Mouse (Mus musculus) heart, embryonic 12.5 days (tissue): ENCODE data around the gene Sc5d. TPM values are rescaled to one million over a fixed set of nuclear protein-coding genes. Genes with fewer than 3 reads are reported as not detected.
A peak's percentile ranks its signal among the peaks of the same experiment; 100 is the strongest.

Experiments
- ATAC-seq: fragments of 200-750 bp; cut with Nextera tagmentation; 2 replicates; pipeline ENCODE4 v1.8.0; 2017; ENCODE audit warnings: moderate TSS enrichment, moderate library complexity; ENCODE audit not compliant: insufficient number of reproducible peaks, low FRiP score
- H3K27ac ChIP-seq: fragments of 300-500 bp; sonication (generic); 2 replicates; pipeline ENCODE4 v1.5.1; 2016; ENCODE audit warnings: mild to moderate bottlenecking, moderate library complexity; ENCODE audit not compliant: poor library complexity, severe bottlenecking
- H3K27me3 ChIP-seq: fragments of 300-500 bp; sonication (generic); replicated peaks from 2 replicates; pipeline ENCODE4 v1.6.1; 2016; ENCODE audit warnings: mild to moderate bottlenecking, moderate library complexity
- H3K36me3 ChIP-seq: fragments of 300-500 bp; sonication (generic); 2 replicates; pipeline ENCODE4 v1.6.1; 2016; ENCODE audit warnings: mild to moderate bottlenecking, moderate library complexity
- H3K4me1 ChIP-seq: fragments of 300-500 bp; sonication (generic); replicated peaks from 2 replicates; pipeline ENCODE4 v1.6.1; 2016; ENCODE audit warnings: mild to moderate bottlenecking
- H3K4me2 ChIP-seq: fragments of 300-500 bp; sonication (generic); 2 replicates; pipeline ENCODE4 v1.6.1; 2016; ENCODE audit warnings: mild to moderate bottlenecking, moderate library complexity
- H3K4me3 ChIP-seq: fragments of 300-500 bp; sonication (generic); 2 replicates; pipeline ENCODE4 v1.5.1; 2016; ENCODE audit warnings: mild to moderate bottlenecking
- H3K9ac ChIP-seq: fragments of 300-500 bp; sonication (generic); 2 replicates; pipeline ENCODE4 v1.6.1; 2016; ENCODE audit warnings: mild to moderate bottlenecking, moderate library complexity
- H3K9me3 ChIP-seq: fragments of 300-500 bp; sonication (generic); replicated peaks from 2 replicates; pipeline ENCODE4 v1.6.1; 2016; ENCODE audit warnings: mild to moderate bottlenecking, moderate library complexity
- WGBS: fragments of 180-500 bp; shearing (Covaris S2); methylation state at CpG from one replicate; pipeline ENCODE4 v1.1.7; 2016; 5-methylcytosine and 5-hydroxymethylcytosine counted together
- polyA plus RNA-seq: library from polyadenylated mRNA; unstranded; fragments of >200 nt; fragmentation: Nextera tagmentation; extraction: Ambion mirVana; gene quantifications from 2 replicates; pipeline ENCODE4 v1.2.1, GENCODE M21; 2016

Sc5d gene
- polyA plus RNA-seq, 1 experiment from 2014 or later = 42.7 TPM

DNA sequence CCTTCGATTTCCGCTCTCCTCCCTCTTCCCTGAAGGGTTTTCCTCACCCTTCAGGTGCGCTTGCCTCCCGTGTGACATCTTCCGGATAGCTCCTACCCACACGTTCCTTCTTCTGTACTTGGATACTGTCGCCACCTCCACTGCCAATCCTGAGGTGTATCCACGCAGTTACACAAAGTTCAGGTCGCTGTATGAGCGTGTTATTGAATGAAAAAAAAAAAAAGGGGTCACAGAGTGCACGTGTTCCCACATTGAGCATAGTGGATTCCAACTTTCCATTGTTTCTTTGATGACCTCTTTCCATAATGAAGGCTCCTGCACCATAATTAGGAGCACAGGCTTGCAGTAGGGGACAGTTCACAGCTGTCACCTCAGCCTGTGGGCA is 11.7 kb upstream of the Sc5d start:
- 53% methylated on average over 11 of the region's 11 CpGs for WGBS
- no peaks in the 10 kb centered on the region for H3K9me3 ChIP-seq

DNA sequence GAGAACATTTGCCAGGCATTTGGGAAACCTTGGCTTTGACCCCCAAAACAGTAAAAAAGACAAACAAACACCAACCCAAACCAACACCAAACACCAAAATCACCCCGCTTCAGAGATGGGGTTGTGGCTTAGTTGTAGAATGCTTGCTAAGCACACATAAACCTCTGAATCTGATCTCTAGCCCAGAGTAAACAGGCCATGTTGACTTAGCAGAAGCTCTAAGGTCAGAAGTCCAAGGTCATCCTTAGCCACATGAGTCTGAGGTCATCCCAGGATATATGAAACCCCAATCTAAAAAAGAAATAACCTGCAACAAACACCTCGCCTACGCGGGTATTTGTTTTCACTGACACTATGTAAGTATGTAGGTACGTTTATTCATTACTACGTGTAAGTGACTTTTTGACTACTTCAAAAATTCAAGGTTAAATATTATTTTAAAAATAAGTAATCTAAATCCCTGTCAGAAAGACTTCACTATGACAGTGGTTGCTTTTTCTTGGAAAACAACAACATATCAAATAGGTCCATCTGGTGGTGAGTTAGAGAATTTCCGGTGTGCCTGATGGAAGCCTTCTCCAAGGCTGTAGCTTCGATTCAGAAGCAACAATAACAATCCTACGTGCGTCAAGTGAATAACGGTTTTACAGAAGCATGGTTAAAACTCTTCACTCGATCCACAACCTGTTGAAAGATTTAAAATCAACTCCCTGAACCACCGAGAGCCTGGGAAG is 11.1 kb upstream of the Sc5d start:
- no peaks in the 10 kb centered on the region for H3K9me3 ChIP-seq
- H3K4me1 ChIP-seq = no peaks in the 10 kb centered on the region
- no peaks in the 10 kb centered on the region for H3K36me3 ChIP-seq
- no peaks in the 10 kb centered on the region for H3K27me3 ChIP-seq
- ATAC-seq = no peak
- no peak overlapping the region for H3K4me3 ChIP-seq
- no peak overlapping the region for H3K9ac ChIP-seq
- 54% methylated on average over 13 of the region's 13 CpGs for WGBS
- H3K4me2 ChIP-seq = peak overlapping the region; percentile 31; the same call in 1 of the 2 replicates
- no peak overlapping the region for H3K27ac ChIP-seq

More for the DNA sequence above, 11.7 kb upstream of the Sc5d start:
- Histone ChIP-seq H3K27me3 (no peaks in the 10 kb centered on the region), H3K9ac (no peak overlapping the region), H3K4me2 (peak overlapping the region; percentile 31; the same call in 1 of the 2 replicates), H3K4me3 (no peak overlapping the region), H3K36me3 (no peaks in the 10 kb centered on the region), H3K4me1 (no peaks in the 10 kb centered on the region), H3K27ac (no peak overlapping the region)
- no peak for ATAC-seq

DNA sequence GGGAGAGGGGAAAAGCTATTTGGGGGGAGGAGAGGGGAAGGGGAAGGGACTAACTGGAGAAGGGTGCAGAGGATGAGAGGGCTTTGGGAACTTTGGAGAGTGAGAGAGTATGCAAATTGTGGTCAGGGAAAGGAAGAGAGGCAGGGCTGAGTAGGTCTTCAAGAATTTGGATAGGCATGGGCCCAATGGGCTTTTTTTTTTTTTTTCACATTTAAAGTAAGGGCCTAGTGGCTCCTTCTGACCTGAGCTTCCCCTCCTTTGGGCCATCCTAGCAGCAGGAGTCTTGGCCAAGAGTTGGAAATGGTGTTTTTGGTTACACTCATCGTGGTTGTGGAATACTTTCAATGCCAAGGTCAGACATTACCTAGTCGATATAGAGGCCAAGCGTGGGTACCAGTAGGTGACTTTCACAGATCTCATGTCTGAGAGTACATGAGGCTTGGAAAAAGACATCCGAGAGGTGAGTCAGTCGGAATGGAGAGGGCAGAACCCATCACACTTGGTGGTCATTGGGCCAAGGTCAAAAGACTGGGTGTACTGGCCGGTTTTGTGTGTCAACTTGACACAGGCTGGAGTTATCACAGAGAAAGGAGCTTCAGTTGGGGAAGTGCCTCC is 9.7 kb upstream of the Sc5d start:
- H3K36me3 ChIP-seq = no peaks in the 10 kb centered on the region
- no peak for ATAC-seq
- 81% methylated on average over 6 of the region's 6 CpGs for WGBS
- no peaks in the 10 kb centered on the region for H3K9me3 ChIP-seq
- no peak overlapping the region for H3K27ac ChIP-seq
- H3K27me3 ChIP-seq = no peaks in the 10 kb centered on the region
- no peak overlapping the region for H3K9ac ChIP-seq
- H3K4me3 ChIP-seq = no peak overlapping the region
- no peaks in the 10 kb centered on the region for H3K4me1 ChIP-seq
- no peak overlapping the region for H3K4me2 ChIP-seq

DNA sequence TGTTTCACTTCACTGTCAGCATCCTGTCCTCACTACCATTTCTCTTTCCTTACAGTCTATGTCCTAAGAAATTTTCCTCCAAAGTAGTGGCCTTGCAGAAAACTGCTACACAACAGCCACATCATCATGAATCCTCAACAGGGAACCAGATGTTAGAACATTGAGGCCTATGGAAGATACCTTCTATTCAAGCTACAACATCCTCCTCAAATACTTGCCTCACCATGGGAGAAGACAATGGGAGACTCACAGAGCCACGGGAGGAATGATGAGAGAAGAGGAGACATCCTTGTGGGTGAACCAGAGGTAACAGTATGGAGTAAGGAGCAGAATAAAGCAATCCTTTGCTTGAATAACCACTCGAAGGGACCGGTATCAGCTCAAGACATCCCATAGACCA is 9.1 kb upstream of the Sc5d start:
- Histone ChIP-seq H3K4me2 (no peak overlapping the region), H3K36me3 (no peaks in the 10 kb centered on the region), H3K9ac (no peak overlapping the region), H3K27ac (no peak overlapping the region), H3K27me3 (no peaks in the 10 kb centered on the region), H3K4me3 (no peak overlapping the region), H3K9me3 (no peaks in the 10 kb centered on the region), H3K4me1 (no peaks in the 10 kb centered on the region)
- WGBS = 63% methylated on average over 3 of the region's 3 CpGs
- ATAC-seq = no peak

DNA sequence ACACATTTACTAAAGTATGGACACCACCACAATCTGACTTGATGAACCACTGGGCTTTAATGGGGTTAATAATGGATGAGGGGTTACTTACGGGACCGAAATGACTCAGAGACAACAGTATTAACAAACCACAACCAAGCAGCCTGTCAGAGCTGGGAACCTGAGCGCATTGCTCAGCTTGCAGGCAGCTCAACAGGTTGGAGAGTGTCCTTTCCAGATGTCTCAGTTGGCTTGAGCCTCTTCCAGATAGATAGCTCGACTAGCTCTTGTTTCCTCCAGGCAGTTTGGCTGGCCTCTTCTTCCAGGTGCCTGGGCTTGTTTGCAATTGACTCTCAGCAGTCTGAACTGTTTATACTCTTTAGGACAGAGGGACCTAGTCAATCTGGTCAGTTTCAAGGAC is 8.6 kb upstream of the Sc5d start:
- no peaks in the 10 kb centered on the region for H3K4me1 ChIP-seq
- H3K36me3 ChIP-seq = no peaks in the 10 kb centered on the region
- H3K27me3 ChIP-seq = no peaks in the 10 kb centered on the region
- H3K27ac ChIP-seq = no peak overlapping the region
- no peak overlapping the region for H3K4me3 ChIP-seq
- WGBS = 63% methylated on average over 4 of the region's 4 CpGs
- ATAC-seq = no peak
- H3K4me2 ChIP-seq = no peak overlapping the region
- H3K9me3 ChIP-seq = no peaks in the 10 kb centered on the region
- H3K9ac ChIP-seq = no peak overlapping the region

DNA sequence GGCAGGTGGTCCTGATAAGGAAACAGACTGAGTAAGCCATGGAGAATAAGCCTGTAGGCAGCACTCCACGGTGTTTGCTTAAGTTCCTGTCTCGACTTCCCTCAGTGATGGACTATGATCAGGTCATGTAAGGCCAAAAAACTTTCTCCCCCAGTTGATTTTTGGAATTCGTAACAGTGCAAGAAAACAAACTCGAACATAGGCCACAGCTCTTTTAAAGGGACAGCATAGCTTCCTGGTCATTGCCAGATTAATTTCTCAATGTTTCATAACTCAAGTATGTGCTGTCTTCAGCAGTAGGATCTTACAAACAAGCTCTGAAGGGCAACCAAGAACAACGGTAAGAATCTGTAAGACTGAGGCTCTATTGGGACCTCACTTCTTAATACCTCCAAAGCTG is 7.4 kb upstream of the Sc5d start:
- no peaks in the 10 kb centered on the region for H3K27me3 ChIP-seq
- no peaks in the 10 kb centered on the region for H3K36me3 ChIP-seq
- no peak overlapping the region for H3K4me3 ChIP-seq
- no peaks in the 10 kb centered on the region for H3K4me1 ChIP-seq
- H3K9me3 ChIP-seq = no peaks in the 10 kb centered on the region
- no peak for ATAC-seq
- H3K9ac ChIP-seq = no peak overlapping the region
- H3K4me2 ChIP-seq = no peak overlapping the region
- H3K27ac ChIP-seq = no peak overlapping the region
- 77% methylated on average over 5 of the region's 5 CpGs for WGBS

DNA sequence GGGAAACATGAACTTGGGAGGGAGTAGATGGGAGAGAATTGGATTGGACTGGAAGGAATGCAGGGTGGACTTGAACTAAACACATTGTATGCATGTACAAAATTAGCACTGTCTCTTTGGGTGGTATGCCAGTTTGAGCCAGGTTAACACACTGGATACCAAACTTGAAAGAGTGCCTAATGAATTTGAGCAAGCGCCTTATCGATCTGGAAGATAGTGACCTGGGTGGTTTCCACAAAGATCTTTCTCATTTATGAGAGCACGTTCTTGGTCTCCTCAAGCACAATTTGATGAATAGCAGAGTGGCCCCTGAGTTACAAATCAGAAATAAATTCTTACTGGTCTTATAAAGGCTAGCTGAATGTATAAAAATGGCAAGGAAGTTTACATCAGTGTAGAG is 6.6 kb upstream of the Sc5d start:
- WGBS = 92% methylated on average over 3 of the region's 3 CpGs
- Histone ChIP-seq H3K4me3 (no peak overlapping the region), H3K9ac (no peak overlapping the region)

DNA sequence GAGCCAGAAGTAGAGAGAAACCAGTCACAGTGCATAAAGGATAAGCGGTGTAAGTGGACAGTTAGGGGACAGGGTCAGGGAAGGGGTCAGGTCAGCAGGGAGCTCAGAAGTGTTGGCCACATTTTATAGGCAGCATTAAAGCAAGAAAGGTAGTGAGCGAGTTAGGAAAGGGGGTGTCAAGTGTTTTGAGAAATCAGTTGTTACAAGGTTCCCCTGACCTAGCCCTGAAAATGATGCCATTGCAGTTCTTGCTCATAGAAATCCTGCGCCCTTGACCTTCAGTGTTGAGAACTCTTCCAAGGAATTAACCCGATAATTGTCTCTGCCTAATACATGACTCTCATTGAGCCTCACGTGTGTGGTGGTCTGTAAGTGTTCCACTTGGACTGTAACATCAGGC is 6.0 kb upstream of the Sc5d start:
- no peaks in the 10 kb centered on the region for H3K36me3 ChIP-seq
- no peak overlapping the region for H3K4me2 ChIP-seq
- no peak overlapping the region for H3K27ac ChIP-seq
- no peaks in the 10 kb centered on the region for H3K9me3 ChIP-seq
- no peak for ATAC-seq
- no peak overlapping the region for H3K4me3 ChIP-seq
- no peak overlapping the region for H3K9ac ChIP-seq
- H3K4me1 ChIP-seq = no peaks in the 10 kb centered on the region
- 81% methylated on average over 5 of the region's 5 CpGs for WGBS
- H3K27me3 ChIP-seq = no peaks in the 10 kb centered on the region

More for the DNA sequence above, 6.6 kb upstream of the Sc5d start:
- H3K27me3 ChIP-seq = no peaks in the 10 kb centered on the region
- no peak overlapping the region for H3K27ac ChIP-seq
- no peak for ATAC-seq
- H3K4me1 ChIP-seq = no peaks in the 10 kb centered on the region
- no peaks in the 10 kb centered on the region for H3K9me3 ChIP-seq
- no peak overlapping the region for H3K4me2 ChIP-seq
- no peaks in the 10 kb centered on the region for H3K36me3 ChIP-seq

DNA sequence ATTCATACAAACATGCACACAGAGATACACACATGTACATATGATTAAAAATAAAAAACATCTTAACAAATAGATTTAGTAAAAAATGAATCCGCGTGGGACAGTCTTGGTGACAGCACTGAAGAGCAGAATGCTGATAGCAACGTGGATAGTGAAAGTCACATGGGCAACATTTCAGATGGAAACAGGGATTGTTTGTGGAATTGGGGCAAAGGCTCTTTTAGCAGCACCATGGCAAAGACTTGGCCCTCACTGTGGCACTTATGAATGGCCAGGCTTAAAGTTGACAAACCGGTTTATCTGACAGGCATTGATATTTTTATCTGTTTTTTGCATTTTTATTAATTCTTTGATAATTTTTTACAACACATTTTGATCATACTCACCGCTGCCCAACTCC is 4.3 kb upstream of the Sc5d start:
- H3K4me1 ChIP-seq = peaks cover 6% of the 10 kb centered on the region

DNA sequence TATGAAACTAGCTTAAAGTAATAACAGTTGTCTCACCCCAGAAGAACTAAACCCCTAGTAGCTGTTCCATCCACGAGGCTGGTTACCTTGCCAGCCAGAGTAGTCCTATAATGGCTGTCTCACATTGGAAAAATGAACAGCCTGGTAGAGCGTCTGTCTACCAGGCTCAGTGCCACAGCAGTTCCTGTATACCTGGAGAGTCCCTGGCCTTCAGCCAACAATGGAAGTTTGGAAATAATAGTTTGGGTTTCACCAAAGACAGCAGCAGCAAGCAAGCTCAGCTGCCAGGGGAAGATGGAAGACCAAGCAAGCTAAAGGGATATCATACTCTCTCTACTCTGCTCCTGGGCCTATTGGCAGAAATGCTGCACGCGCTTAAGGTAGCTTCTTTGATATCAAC is 1.3 kb upstream of the Sc5d start:
- Histone ChIP-seq H3K4me2 (no peak overlapping the region), H3K4me1 (peaks cover 10% of the 10 kb centered on the region), H3K36me3 (no peaks in the 10 kb centered on the region), H3K27me3 (no peaks in the 10 kb centered on the region), H3K9ac (no peak overlapping the region), H3K9me3 (no peaks in the 10 kb centered on the region), H3K27ac (no peak overlapping the region), H3K4me3 (no peak overlapping the region)
- ATAC-seq = no peak
- 91% methylated on average over 4 of the region's 4 CpGs for WGBS

More for the DNA sequence above, 4.3 kb upstream of the Sc5d start:
- H3K4me3 ChIP-seq = no peak overlapping the region
- H3K9ac ChIP-seq = no peak overlapping the region
- H3K4me2 ChIP-seq = no peak overlapping the region
- H3K27ac ChIP-seq = no peak overlapping the region
- WGBS = 73% methylated on average over 5 of the region's 5 CpGs
- H3K9me3 ChIP-seq = no peaks in the 10 kb centered on the region
- no peaks in the 10 kb centered on the region for H3K36me3 ChIP-seq
- no peak for ATAC-seq
- H3K27me3 ChIP-seq = no peaks in the 10 kb centered on the region

DNA sequence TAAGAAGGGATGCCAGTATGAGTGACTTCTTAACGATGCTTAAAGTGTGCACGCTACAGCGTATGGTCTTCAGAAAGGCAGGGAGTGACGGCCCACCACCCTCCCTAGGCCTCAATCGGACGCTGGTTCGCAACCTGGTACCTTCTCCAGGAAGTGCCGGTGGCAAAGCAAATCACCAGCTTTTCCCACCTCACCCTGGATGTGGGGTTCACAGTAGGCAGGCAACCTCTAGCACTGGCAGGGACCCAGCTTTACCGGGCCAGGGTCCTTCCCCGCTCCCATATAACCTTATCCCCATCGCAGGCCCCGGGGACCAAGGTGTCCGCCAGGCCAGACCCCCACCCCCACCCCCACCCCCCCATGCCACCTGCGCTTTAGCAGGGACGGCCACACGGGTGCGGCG is 346 bp downstream of the Sc5d start:
- peak overlapping the region; percentile 95 for H3K9ac ChIP-seq
- peak overlapping the region; percentile 60 for H3K27ac ChIP-seq
- peak overlapping the region; percentile 91 for H3K4me2 ChIP-seq
- H3K4me1 ChIP-seq = peaks cover 10% of the 10 kb centered on the region
- H3K4me3 ChIP-seq = peak overlapping the region; percentile 91
- peak; percentile 33; the same call in 1 of the 2 replicates for ATAC-seq
- H3K36me3 ChIP-seq = peaks cover 10% of the 10 kb centered on the region; the same call in 1 of the 2 replicates
- no peaks in the 10 kb centered on the region for H3K27me3 ChIP-seq
- H3K9me3 ChIP-seq = no peaks in the 10 kb centered on the region
- under 1% methylated on average over 18 of the region's 18 CpGs for WGBS
